Mouse (Mus musculus): ENCODE data around the gene Cd72. TPM values are rescaled to one million over a fixed set of nuclear protein-coding genes. Genes with fewer than 3 reads are reported as not detected.
A peak's percentile ranks its signal among the peaks of the same experiment; 100 is the strongest.

The Cd72 gene
- polyA plus RNA-seq (2014; fragmentation: Nextera tagmentation; extraction: Ambion mirVana), result 3.2 TPM in 2 replicates

GRCm38 (mm10) chr4:43454041-43454836 is at the start of gene Cd72:
Gene Cd72 (minus strand): TSS chr4:43454628.
- Histone ChIP-seq H3K4me3 (ENCODE audit: low read depth, low read length) (peak within 1 kb of the TSS; percentile 15), H3K9me3 (ENCODE audit: low read depth, low read length) (no peaks in the 10 kb centered on the region), H3K4me1 (ENCODE audit: insufficient read depth) (no peaks in the 10 kb centered on the region), H3K4me2 (peak within 1 kb of the TSS; percentile 44), H3K36me3 (ENCODE audit: insufficient read depth) (no peaks in the 10 kb centered on the region), H3K27ac (ENCODE audit: low read depth) (no peak within 1 kb of the TSS), H3K9ac (peak within 1 kb of the TSS; percentile 10; the same call in 1 of the 2 replicates), H3K27me3 (ENCODE audit: insufficient read depth, low read length) (peaks cover 26% of the 10 kb centered on the region)
- DNase-seq, result peak; percentile 37
- WGBS, result 30% methylated on average over 20 of the region's 20 CpGs
- peak; percentile 22; the same call in 1 of the 2 replicates for ATAC-seq (ENCODE audit: insufficient read depth)
- peak; percentile 29; the same call in 1 of the 2 replicates for TF ChIP-seq CTCF (IDR thresholded peaks at IDR 0.05; ENCODE audit: low read depth)

GRCm38 (mm10) chr4:43503506-43503905 is 49.1 kb upstream of the Cd72 start:
- ATAC-seq (ENCODE audit: insufficient read depth) (no peak), DNase-seq (no peak)
- H3K4me1 ChIP-seq (ENCODE audit: insufficient read depth), result peaks cover 8% of the 10 kb centered on the region; the same call in 1 of the 2 replicates
- H3K36me3 ChIP-seq (ENCODE audit: insufficient read depth), result no peaks in the 10 kb centered on the region
- TF ChIP-seq CTCF (IDR thresholded peaks at IDR 0.05; ENCODE audit: low read depth), result no peak
- 79% methylated on average over 6 of the region's 6 CpGs for WGBS
- H3K4me2 ChIP-seq, result no peak overlapping the region
- H3K4me3 ChIP-seq (ENCODE audit: low read depth, low read length), result no peak overlapping the region
- no peaks in the 10 kb centered on the region for H3K9me3 ChIP-seq (ENCODE audit: low read depth, low read length)
- no peak overlapping the region for H3K9ac ChIP-seq
- H3K27me3 ChIP-seq (ENCODE audit: insufficient read depth, low read length), result no peaks in the 10 kb centered on the region
- no peak overlapping the region for H3K27ac ChIP-seq (ENCODE audit: low read depth)

- TF ChIP-seq CTCF (IDR thresholded peaks at IDR 0.05; ENCODE audit: low read depth), result no peak
- Histone ChIP-seq H3K4me3 (ENCODE audit: low read depth, low read length) (no peak overlapping the region), H3K36me3 (ENCODE audit: insufficient read depth) (no peaks in the 10 kb centered on the region), H3K9ac (no peak overlapping the region), H3K9me3 (ENCODE audit: low read depth, low read length) (no peaks in the 10 kb centered on the region), H3K4me2 (no peak overlapping the region), H3K27me3 (ENCODE audit: insufficient read depth, low read length) (no peaks in the 10 kb centered on the region), H3K4me1 (ENCODE audit: insufficient read depth) (peaks cover 13% of the 10 kb centered on the region), H3K27ac (ENCODE audit: low read depth) (no peak overlapping the region)
- DNase-seq (no peak), ATAC-seq (ENCODE audit: insufficient read depth) (no peak)
- WGBS, result 81% methylated on average over 2 of the region's 2 CpGs
Observed at GRCm38 (mm10) chr4:43503041-43503440, 48.6 kb upstream of the Cd72 start.

- peak; percentile 90 for ATAC-seq (ENCODE audit: insufficient read depth)
Observed at GRCm38 (mm10) chr4:43499407-43500333, 45.2 kb upstream of the Cd72 start, which contains the start of gene Arhgef39. Gene Arhgef39 (minus strand): TSS chr4:43499695.

GRCm38 (mm10) chr4:43498983-43499382 is 44.6 kb upstream of the Cd72 start:
- TF ChIP-seq CTCF (IDR thresholded peaks at IDR 0.05; ENCODE audit: low read depth), result peak; percentile 74
- Histone ChIP-seq H3K9ac (peak overlapping the region; percentile 78), H3K4me3 (ENCODE audit: low read depth, low read length) (peak overlapping the region; percentile 70), H3K9me3 (ENCODE audit: low read depth, low read length) (no peaks in the 10 kb centered on the region), H3K27ac (ENCODE audit: low read depth) (peak overlapping the region; percentile 64; the same call in 1 of the 2 replicates), H3K4me1 (ENCODE audit: insufficient read depth) (peaks cover 15% of the 10 kb centered on the region), H3K4me2 (peak overlapping the region; percentile 73), H3K36me3 (ENCODE audit: insufficient read depth) (peaks cover 18% of the 10 kb centered on the region), H3K27me3 (ENCODE audit: insufficient read depth, low read length) (no peaks in the 10 kb centered on the region)
- ATAC-seq (ENCODE audit: insufficient read depth) (peak; percentile 45; the same call in 1 of the 2 replicates), DNase-seq (peak; percentile 80)
- WGBS, result 17% methylated on average over 8 of the region's 8 CpGs

More at GRCm38 (mm10) chr4:43499407-43500333, 45.2 kb upstream of the Cd72 start, which contains the start of gene Arhgef39:
- peak within 1 kb of the TSS; percentile 64; the same call in 1 of the 2 replicates for H3K27ac ChIP-seq (ENCODE audit: low read depth)
- H3K9me3 ChIP-seq (ENCODE audit: low read depth, low read length), result no peaks in the 10 kb centered on the region
- no peak for TF ChIP-seq CTCF (IDR thresholded peaks at IDR 0.05; ENCODE audit: low read depth)
- peaks cover 18% of the 10 kb centered on the region for H3K36me3 ChIP-seq (ENCODE audit: insufficient read depth)
- peak within 1 kb of the TSS; percentile 70 for H3K4me3 ChIP-seq (ENCODE audit: low read depth, low read length)
- H3K4me2 ChIP-seq, result peak within 1 kb of the TSS; percentile 73
- DNase-seq, result peak; percentile 97
- H3K27me3 ChIP-seq (ENCODE audit: insufficient read depth, low read length), result no peaks in the 10 kb centered on the region
- H3K9ac ChIP-seq, result peak within 1 kb of the TSS; percentile 78
- WGBS, result 6% methylated on average over 50 of the region's 50 CpGs
- peaks cover 15% of the 10 kb centered on the region for H3K4me1 ChIP-seq (ENCODE audit: insufficient read depth)

- Histone ChIP-seq H3K4me1 (ENCODE audit: insufficient read depth) (peaks cover 15% of the 10 kb centered on the region), H3K27me3 (ENCODE audit: insufficient read depth, low read length) (no peaks in the 10 kb centered on the region), H3K27ac (ENCODE audit: low read depth) (no peak overlapping the region), H3K4me2 (peak overlapping the region; percentile 73), H3K36me3 (ENCODE audit: insufficient read depth) (peaks cover 18% of the 10 kb centered on the region), H3K9me3 (ENCODE audit: low read depth, low read length) (no peaks in the 10 kb centered on the region), H3K9ac (peak overlapping the region; percentile 78), H3K4me3 (ENCODE audit: low read depth, low read length) (peak overlapping the region; percentile 70)
- no peak for ATAC-seq (ENCODE audit: insufficient read depth)
- TF ChIP-seq CTCF (IDR thresholded peaks at IDR 0.05; ENCODE audit: low read depth), result no peak
- 62% methylated on average over 4 of the region's 4 CpGs for WGBS
- no peak for DNase-seq
Observed at GRCm38 (mm10) chr4:43497946-43498345, 43.5 kb upstream of the Cd72 start.
